Mouse (Mus musculus) lung, embryonic 15.5 days (tissue): Measurements from ENCODE around the gene Depp1. TPM values are rescaled to one million over a fixed set of nuclear protein-coding genes. Genes with fewer than 3 reads are reported as not detected.

Experiments
- ATAC-seq: fragments of 200-750 bp; cut with Nextera tagmentation; 2 replicates; pipeline ENCODE4 v1.8.0; 2017; ENCODE audit warnings: moderate number of reproducible peaks, borderline replicate concordance; ENCODE audit not compliant: low FRiP score, low TSS enrichment; ENCODE audit errors: extremely low read depth
- H3K27ac ChIP-seq: fragments of 300-500 bp; sonication (generic); 2 replicates; pipeline ENCODE4 v1.5.1; 2015; ENCODE audit warnings: moderate library complexity, mild to moderate bottlenecking, inconsistent platforms
- H3K27me3 ChIP-seq: fragments of 300-500 bp; sonication (generic); 2 replicates; pipeline ENCODE4 v1.6.1; 2015; ENCODE audit warnings: inconsistent platforms
- H3K36me3 ChIP-seq: fragments of 300-500 bp; sonication (generic); 2 replicates; pipeline ENCODE4 v1.6.1; 2015; ENCODE audit warnings: inconsistent platforms
- H3K4me1 ChIP-seq: fragments of 300-500 bp; sonication (generic); 2 replicates; pipeline ENCODE4 v1.6.1; 2015; ENCODE audit warnings: inconsistent platforms
- H3K4me2 ChIP-seq: fragments of 300-500 bp; sonication (generic); 2 replicates; pipeline ENCODE4 v1.6.1; 2015; ENCODE audit warnings: inconsistent platforms, mild to moderate bottlenecking, moderate library complexity
- H3K4me3 ChIP-seq: fragments of 300-500 bp; sonication (generic); 2 replicates; pipeline ENCODE4 v1.5.1; 2015; ENCODE audit warnings: mild to moderate bottlenecking, inconsistent platforms
- H3K9ac ChIP-seq: fragments of 300-500 bp; sonication (generic); 2 replicates; pipeline ENCODE4 v1.6.1; 2015; ENCODE audit warnings: inconsistent platforms
- H3K9me3 ChIP-seq: fragments of 300-500 bp; sonication (generic); 2 replicates; pipeline ENCODE4 v1.6.1; 2016; ENCODE audit warnings: inconsistent platforms
- WGBS: fragments of 180-500 bp; shearing (Covaris S2); methylation state at CpG from one replicate; pipeline ENCODE4 v1.1.7; 2015; 5-methylcytosine and 5-hydroxymethylcytosine counted together
- polyA plus RNA-seq: library from polyadenylated mRNA; unstranded; fragments of >200 nt; fragmentation: Nextera tagmentation; extraction: Ambion mirVana; gene quantifications from 2 replicates; pipeline ENCODE4 v1.2.1, GENCODE M21; 2015

Depp1 gene
- polyA plus RNA-seq, 1 experiment from 2014 or later: 38.0 TPM

- peak overlapping the region; percentile 22; the same call in 1 of the 2 replicates for H3K9ac ChIP-seq
- 51% methylated on average over 20 of the region's 20 CpGs for WGBS
- H3K4me3 ChIP-seq: peak overlapping the region; percentile 29
- no peak overlapping the region for H3K27ac ChIP-seq
- peak overlapping the region; percentile 47 for H3K4me2 ChIP-seq
- H3K36me3 ChIP-seq: no peaks in the 10 kb centered on the region
- peaks cover 15% of the 10 kb centered on the region; the same call in 1 of the 2 replicates for H3K4me1 ChIP-seq
- no peaks in the 10 kb centered on the region for H3K9me3 ChIP-seq
- no peak for ATAC-seq
- H3K27me3 ChIP-seq: no peaks in the 10 kb centered on the region
These were observed 1.2 kb downstream of the Depp1 start for GRCm38 (mm10) chr6:116651437-116652118.

GRCm38 (mm10) chr6:116653191-116653590, 2.8 kb downstream of the Depp1 start:
- no peak overlapping the region for H3K4me2 ChIP-seq

GRCm38 (mm10) chr6:116653684-116654454, 3.5 kb downstream of the Depp1 start:
- Histone ChIP-seq H3K4me1 (peaks cover 15% of the 10 kb centered on the region; the same call in 1 of the 2 replicates), H3K27me3 (no peaks in the 10 kb centered on the region), H3K9ac (no peak overlapping the region), H3K4me3 (no peak overlapping the region), H3K4me2 (no peak overlapping the region), H3K27ac (no peak overlapping the region), H3K36me3 (no peaks in the 10 kb centered on the region), H3K9me3 (no peaks in the 10 kb centered on the region)
- ATAC-seq: no peak
- WGBS: 52% methylated on average over 9 of the region's 9 CpGs

More at GRCm38 (mm10) chr6:116653191-116653590, 2.8 kb downstream of the Depp1 start:
- no peak for ATAC-seq
- Histone ChIP-seq H3K9me3 (no peaks in the 10 kb centered on the region), H3K9ac (no peak overlapping the region), H3K36me3 (no peaks in the 10 kb centered on the region), H3K4me1 (peaks cover 15% of the 10 kb centered on the region; the same call in 1 of the 2 replicates), H3K4me3 (no peak overlapping the region), H3K27me3 (no peaks in the 10 kb centered on the region), H3K27ac (no peak overlapping the region)
- 67% methylated on average over 3 of the region's 3 CpGs for WGBS

GRCm38 (mm10) chr6:116663364-116663763, 13.0 kb downstream of the Depp1 start:
- Histone ChIP-seq H3K9me3 (no peaks in the 10 kb centered on the region), H3K27me3 (no peaks in the 10 kb centered on the region), H3K9ac (no peak overlapping the region), H3K4me1 (no peaks in the 10 kb centered on the region), H3K27ac (no peak overlapping the region), H3K4me3 (no peak overlapping the region), H3K4me2 (no peak overlapping the region), H3K36me3 (no peaks in the 10 kb centered on the region)
- no peak for ATAC-seq
- 77% methylated on average over 2 of the region's 2 CpGs for WGBS

GRCm38 (mm10) chr6:116664031-116664430, 13.6 kb downstream of the Depp1 start:
- no peaks in the 10 kb centered on the region for H3K36me3 ChIP-seq
- H3K9ac ChIP-seq: no peak overlapping the region
- WGBS: 72% methylated on average over 6 of the region's 6 CpGs
- no peaks in the 10 kb centered on the region for H3K9me3 ChIP-seq
- no peak overlapping the region for H3K4me3 ChIP-seq
- no peaks in the 10 kb centered on the region for H3K4me1 ChIP-seq
- H3K4me2 ChIP-seq: no peak overlapping the region
- no peak overlapping the region for H3K27ac ChIP-seq
- ATAC-seq: no peak
- no peaks in the 10 kb centered on the region for H3K27me3 ChIP-seq

- H3K9me3 ChIP-seq: no peaks in the 10 kb centered on the region
- H3K27ac ChIP-seq: no peak overlapping the region
- no peaks in the 10 kb centered on the region for H3K27me3 ChIP-seq
- no peak overlapping the region for H3K9ac ChIP-seq
- no peaks in the 10 kb centered on the region for H3K36me3 ChIP-seq
- no peaks in the 10 kb centered on the region for H3K4me1 ChIP-seq
- WGBS: 63% methylated on average over 3 of the region's 3 CpGs
- no peak overlapping the region for H3K4me3 ChIP-seq
- no peak for ATAC-seq
- H3K4me2 ChIP-seq: no peak overlapping the region
These were observed 14.4 kb downstream of the Depp1 start for GRCm38 (mm10) chr6:116664830-116665229.

DNA sequence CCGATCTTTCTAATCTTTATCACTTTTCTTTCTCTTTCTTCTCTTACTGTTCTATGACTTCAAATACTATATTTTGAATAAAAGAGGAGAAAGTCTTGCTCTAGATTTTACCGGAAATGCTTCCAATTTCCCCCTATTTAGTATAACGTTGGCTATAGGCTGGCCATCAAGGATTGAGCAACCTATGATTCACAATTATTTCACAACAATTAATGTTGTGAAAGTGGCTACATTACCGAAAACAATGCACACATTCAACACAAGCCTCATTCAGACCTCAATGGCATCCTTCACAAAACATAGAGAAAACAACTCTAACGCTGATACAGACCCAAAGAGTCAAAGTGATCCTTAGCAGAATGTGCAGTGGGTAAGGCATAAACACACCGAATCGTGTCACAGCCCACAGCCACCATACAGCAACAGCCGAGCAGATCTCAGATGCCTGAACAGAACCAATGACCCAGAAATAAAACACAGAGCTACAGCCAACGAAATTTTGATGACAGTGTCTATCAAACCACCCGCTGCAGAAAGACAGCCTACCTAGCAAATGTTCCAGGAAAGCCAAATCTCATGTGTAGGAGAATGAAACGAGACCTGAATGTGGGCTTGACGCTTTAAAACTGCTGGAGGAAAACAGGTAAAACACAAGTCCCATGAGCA, 15.8 kb downstream of the Depp1 start:
- 82% methylated on average over 12 of the region's 12 CpGs for WGBS
- ATAC-seq: no peak
- no peak overlapping the region for H3K4me2 ChIP-seq

DNA sequence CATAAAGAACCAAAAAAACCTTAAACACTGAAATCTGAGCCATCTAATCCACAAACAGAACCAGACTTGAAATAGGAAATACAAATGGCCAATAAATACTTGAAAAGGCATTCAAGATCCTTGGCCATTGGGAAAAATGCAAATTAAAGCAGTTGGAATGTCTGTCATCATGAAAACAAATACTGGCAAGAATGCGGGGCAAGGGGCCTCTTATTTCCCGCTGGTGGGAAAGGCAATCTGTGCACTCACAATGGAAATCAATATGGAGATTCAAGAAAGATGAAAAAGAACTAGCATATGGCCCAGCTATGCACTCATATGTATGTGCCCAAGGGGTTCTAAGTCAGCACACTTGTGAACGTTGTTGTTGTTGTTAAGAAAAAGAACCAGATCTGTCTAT, 16.5 kb downstream of the Depp1 start:
- Histone ChIP-seq H3K9ac (no peak overlapping the region), H3K4me1 (peaks cover 4% of the 10 kb centered on the region; the same call in 1 of the 2 replicates), H3K9me3 (no peaks in the 10 kb centered on the region), H3K4me3 (no peak overlapping the region), H3K27ac (no peak overlapping the region), H3K36me3 (no peaks in the 10 kb centered on the region), H3K4me2 (no peak overlapping the region), H3K27me3 (no peaks in the 10 kb centered on the region)
- WGBS: 57% methylated on average over 3 of the region's 3 CpGs
- ATAC-seq: no peak

More for the DNA sequence above, 15.8 kb downstream of the Depp1 start:
- no peaks in the 10 kb centered on the region for H3K27me3 ChIP-seq
- H3K4me1 ChIP-seq: peaks cover 4% of the 10 kb centered on the region; the same call in 1 of the 2 replicates
- no peak overlapping the region for H3K9ac ChIP-seq
- no peak overlapping the region for H3K27ac ChIP-seq
- H3K36me3 ChIP-seq: no peaks in the 10 kb centered on the region
- no peaks in the 10 kb centered on the region for H3K9me3 ChIP-seq
- H3K4me3 ChIP-seq: no peak overlapping the region

- ATAC-seq: no peak
- Histone ChIP-seq H3K4me3 (no peak overlapping the region), H3K4me1 (peaks cover 4% of the 10 kb centered on the region; the same call in 1 of the 2 replicates), H3K27me3 (no peaks in the 10 kb centered on the region), H3K9ac (no peak overlapping the region), H3K9me3 (no peaks in the 10 kb centered on the region), H3K27ac (no peak overlapping the region), H3K4me2 (no peak overlapping the region), H3K36me3 (no peaks in the 10 kb centered on the region)
- WGBS: 74% methylated on average over 3 of the region's 3 CpGs
These were observed 17.0 kb downstream of the Depp1 start for GRCm38 (mm10) chr6:116667382-116667781.

DNA sequence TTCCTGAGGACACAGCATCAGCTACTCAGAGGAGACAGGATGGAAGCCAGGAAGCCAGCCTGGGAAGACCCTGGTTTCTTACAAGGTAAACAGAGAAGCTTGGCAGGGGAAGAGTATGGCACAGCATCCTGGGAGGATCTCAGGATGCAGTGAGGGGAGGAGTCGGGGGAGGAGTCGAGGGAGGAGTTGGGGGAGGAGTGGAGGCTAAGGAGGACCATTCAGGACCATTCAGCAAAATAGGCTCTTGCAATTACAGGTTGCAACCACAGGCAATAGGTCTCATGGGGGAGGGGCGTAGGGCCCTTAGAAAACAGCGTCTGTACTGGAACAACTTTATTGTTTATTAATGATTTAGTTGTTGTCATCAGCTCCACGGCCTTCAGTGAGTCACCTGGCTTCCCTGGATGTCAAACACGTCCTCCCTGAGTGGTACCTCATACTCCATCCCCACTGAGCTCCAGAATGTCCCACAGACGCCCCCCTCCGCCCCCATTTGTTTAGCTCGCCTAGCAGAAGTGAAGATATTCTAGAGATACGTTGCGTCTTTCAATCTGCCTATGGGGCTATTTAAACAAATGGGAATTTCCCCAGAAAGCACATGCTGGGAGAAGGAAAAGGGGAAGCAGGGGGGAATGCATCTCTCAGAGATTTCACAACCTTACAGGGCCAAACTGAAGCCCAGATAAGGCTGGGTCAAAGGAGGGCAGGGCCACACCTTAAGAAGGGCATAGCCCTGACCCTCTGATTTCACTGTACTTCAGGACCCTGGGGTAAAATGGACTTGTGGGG, 18.5 kb downstream of the Depp1 start:
- no peaks in the 10 kb centered on the region; the same call in 1 of the 2 replicates for H3K27me3 ChIP-seq
- no peaks in the 10 kb centered on the region for H3K9me3 ChIP-seq
- WGBS: 44% methylated on average over 11 of the region's 11 CpGs
- peaks cover 11% of the 10 kb centered on the region for H3K4me1 ChIP-seq
- no peaks in the 10 kb centered on the region for H3K36me3 ChIP-seq
- no peak overlapping the region for H3K4me2 ChIP-seq
- no peak overlapping the region for H3K9ac ChIP-seq
- no peak overlapping the region for H3K4me3 ChIP-seq
- no peak for ATAC-seq
- no peak overlapping the region for H3K27ac ChIP-seq

DNA sequence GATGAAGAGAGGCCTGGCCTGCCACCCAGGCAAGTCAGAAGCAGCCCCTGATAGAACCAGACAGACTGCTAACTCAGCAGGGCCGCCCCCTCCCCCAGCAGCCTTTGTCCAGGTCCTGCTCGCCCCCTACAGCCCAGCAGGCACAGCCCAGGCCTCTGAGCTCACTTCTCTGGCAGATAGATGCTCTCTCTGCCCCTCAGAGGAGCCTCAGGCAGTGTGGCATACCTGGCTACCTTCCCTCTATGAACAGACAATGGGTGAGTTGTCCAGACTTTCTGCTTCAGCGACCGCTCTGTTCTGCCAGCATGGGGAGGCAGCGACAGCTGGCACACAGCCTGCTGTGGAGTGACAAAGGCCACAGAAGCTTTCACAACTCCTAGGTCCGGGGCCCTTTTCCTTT, 19.7 kb downstream of the Depp1 start:
- ATAC-seq: no peak; the same call in 1 of the 2 replicates
- H3K4me1 ChIP-seq: peaks cover 11% of the 10 kb centered on the region
- H3K27me3 ChIP-seq: no peaks in the 10 kb centered on the region; the same call in 1 of the 2 replicates
- H3K27ac ChIP-seq: no peak overlapping the region
- no peak overlapping the region for H3K9ac ChIP-seq
- H3K4me3 ChIP-seq: no peak overlapping the region
- H3K9me3 ChIP-seq: no peaks in the 10 kb centered on the region
- H3K4me2 ChIP-seq: no peak overlapping the region
- no peaks in the 10 kb centered on the region for H3K36me3 ChIP-seq
- 48% methylated on average over 6 of the region's 6 CpGs for WGBS
